Mouse (Mus musculus) brain, embryonic 14.5 days (tissue): ENCODE data around the gene Entpd5. TPM values are rescaled to one million over a fixed set of nuclear protein-coding genes. Genes with fewer than 3 reads are reported as not detected.

Experiments used
- DNase-seq: peaks from one replicate; pipeline ENCODE4 v3.0.0-alpha.2; 2011; ENCODE audit warnings: low read depth
- CTCF ChIP-seq: fragments of 200-500 bp; IDR thresholded peaks from 2 replicates; pipeline ENCODE4 v1.5.1; 2012; ENCODE audit warnings: inconsistent platforms, mild to moderate bottlenecking, moderate library complexity, borderline replicate concordance; ENCODE audit not compliant: insufficient read depth, insufficient read length; ENCODE audit errors: extremely low read depth
- POLR2A ChIP-seq: fragments of 200-500 bp; IDR thresholded peaks from 2 replicates; pipeline ENCODE4 v1.6.1; 2012; ENCODE audit warnings: mild to moderate bottlenecking, inconsistent platforms, borderline replicate concordance; ENCODE audit not compliant: poor library complexity, insufficient read depth, insufficient read length, severe bottlenecking; ENCODE audit errors: extremely low read depth
- polyA plus RNA-seq: library from polyadenylated mRNA; depleted of rRNA; stranded (reverse); fragments of >200 nt; gene quantifications from 2 replicates; pipeline ENCODE4 v1.2.3, GENCODE M21; 2012

The Entpd5 gene
- polyA plus RNA-seq, 1 experiment: 9.8 TPM

GRCm38 (mm10) chr12:84416834-84417604 lies 8.2 kb upstream of the Entpd5 start, which contains the start of gene Rnf113a2:
Gene Rnf113a2 (plus strand): TSS chr12:84417196.
- DNase-seq: peak; percentile 97
- TF ChIP-seq POLR2A (peak; percentile 45; the same call in 1 of the 2 replicates), CTCF (no peak)

- peak; percentile 56 for DNase-seq
Observed at GRCm38 (mm10) chr12:84407874-84408818, 683 bp downstream of the Entpd5 start.

GRCm38 (mm10) chr12:84407259-84407658 lies 1.6 kb downstream of the Entpd5 start:
- no peak for DNase-seq
- TF ChIP-seq CTCF (no peak), POLR2A (no peak)

More at GRCm38 (mm10) chr12:84407874-84408818, 683 bp downstream of the Entpd5 start:
- no peak for TF ChIP-seq POLR2A
- no peak for TF ChIP-seq CTCF

- peak; percentile 27 for DNase-seq
- TF ChIP-seq POLR2A (no peak), CTCF (no peak)
Observed at GRCm38 (mm10) chr12:84404541-84404940, 4.3 kb downstream of the Entpd5 start.

DNA sequence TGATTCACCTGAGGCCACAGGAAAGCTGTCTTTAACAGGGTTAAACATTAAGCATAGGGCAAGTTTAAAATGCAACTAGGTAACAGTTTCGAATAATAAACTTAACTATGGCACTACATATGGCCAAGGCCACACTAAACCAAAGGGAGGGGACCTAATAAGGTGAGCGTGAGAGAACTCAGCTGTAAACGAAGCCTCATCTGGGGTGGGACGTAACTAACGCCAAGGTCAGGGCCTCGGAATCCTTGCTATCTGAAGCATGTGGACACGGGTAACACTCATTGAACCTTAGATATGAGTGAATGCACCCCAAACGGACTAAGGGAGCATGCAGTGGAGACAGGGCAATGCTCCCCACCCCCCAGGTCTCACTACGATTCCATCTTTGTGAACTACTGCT lies 5.9 kb downstream of the Entpd5 start:
- no peak for DNase-seq
- TF ChIP-seq POLR2A (no peak), CTCF (no peak)

- TF ChIP-seq POLR2A (no peak), CTCF (no peak)
- no peak for DNase-seq
Observed at GRCm38 (mm10) chr12:84400653-84401052, 8.2 kb downstream of the Entpd5 start.

DNA sequence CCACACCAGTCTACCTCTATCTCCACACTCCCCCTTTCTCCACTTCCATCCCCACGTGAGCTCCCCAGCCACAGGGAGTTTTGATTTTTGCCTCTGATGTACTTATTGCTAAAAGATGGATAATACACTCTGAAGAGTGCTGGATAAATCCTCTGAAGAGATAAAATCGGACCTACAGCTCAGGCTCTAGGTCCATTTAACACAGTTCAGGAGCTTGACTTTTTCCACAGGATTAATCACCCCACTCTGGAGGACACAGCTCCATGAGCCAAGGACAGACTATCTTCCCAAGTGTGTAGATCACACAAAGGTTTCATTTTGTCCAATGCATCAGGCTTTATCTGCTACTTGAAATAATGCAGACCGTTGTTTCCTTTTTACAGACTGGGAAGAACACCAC lies 8.8 kb downstream of the Entpd5 start:
- no peak for DNase-seq
- TF ChIP-seq POLR2A: no peak
- no peak for TF ChIP-seq CTCF

- DNase-seq: no peak
- TF ChIP-seq CTCF: no peak
- no peak for TF ChIP-seq POLR2A
Observed at GRCm38 (mm10) chr12:84399663-84400062, 9.2 kb downstream of the Entpd5 start.

DNA sequence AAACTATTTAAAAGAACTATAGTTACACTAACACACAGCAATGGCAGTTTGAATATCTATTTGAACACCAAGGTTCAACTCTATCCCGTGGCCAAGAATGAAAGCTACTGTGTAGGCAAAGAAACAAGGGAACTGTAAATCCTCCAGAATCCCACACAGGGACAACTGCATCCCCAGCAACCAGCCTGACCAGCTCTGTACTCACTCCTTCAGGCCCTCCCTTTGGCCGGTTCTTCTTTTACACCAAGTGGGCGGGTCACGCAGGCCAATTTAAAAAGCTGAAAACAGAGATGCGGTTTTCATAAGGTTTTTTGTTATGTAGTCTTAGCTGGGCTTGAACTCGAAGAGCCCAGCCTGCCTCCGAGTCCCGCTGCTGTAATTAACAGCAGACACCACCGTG lies 9.7 kb downstream of the Entpd5 start:
- no peak for TF ChIP-seq CTCF
- no peak for TF ChIP-seq POLR2A

DNA sequence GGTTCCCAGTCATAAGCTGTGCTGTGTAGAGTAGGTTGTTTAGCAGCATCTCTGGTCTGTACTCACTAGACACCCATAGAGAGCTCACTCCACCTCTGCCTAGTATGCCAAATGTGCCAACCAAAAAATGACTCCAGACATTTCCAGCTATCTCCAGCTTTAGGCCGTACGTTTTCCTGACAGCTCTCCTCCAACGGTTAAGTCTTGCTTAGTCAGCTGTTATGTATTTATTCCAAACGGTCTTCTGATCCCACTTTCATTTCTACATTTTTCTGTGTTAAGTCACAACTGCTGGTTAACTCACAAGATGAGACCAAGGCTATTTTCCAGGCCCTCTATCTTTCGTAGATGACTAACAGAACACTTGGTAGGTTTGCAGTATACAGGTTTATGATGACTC lies 10.2 kb downstream of the Entpd5 start:
- no peak for DNase-seq
- TF ChIP-seq POLR2A (no peak), CTCF (no peak)

More for the DNA sequence above, 9.7 kb downstream of the Entpd5 start:
- no peak for DNase-seq

- TF ChIP-seq CTCF (no peak), POLR2A (no peak)
Observed at GRCm38 (mm10) chr12:84397685-84398084, 11.1 kb downstream of the Entpd5 start.

More at GRCm38 (mm10) chr12:84397685-84398084, 11.1 kb downstream of the Entpd5 start:
- DNase-seq: no peak
